ENCODE assay signal across 24 mouse cellular contexts in genomic region chr11:115128483-115128882, GRCm38 (mm10). TPM values are rescaled to one million over a fixed set of nuclear protein-coding genes. Genes with fewer than 3 reads are reported as not detected.
DNase-seq lines count a peak whose midpoint lies in the region; ATAC-seq lines count a peak whose summit lies in the region.
"Had no signal": no experiment of that assay in that cellular context is flagged by ENCODE, and none has a peak within 500 bp of the region (broad histone marks: within the 10 kb centered on the region; RNA-seq: fewer than 3 reads in every experiment).

No protein-coding gene starts in this region.

- no peak overlapping the region for H3K9ac ChIP-seq in hindbrain, embryonic 16.5 days (ENCODE audit: low read depth, low read length)
- no peak overlapping the region for H3K9ac ChIP-seq in hindbrain, embryonic 11.5 days (ENCODE audit: low read depth, low read length)
- H3K9ac ChIP-seq: embryonic facial prominence, embryonic 13.5 days; forebrain, embryonic 13.5 days; forebrain, postnatal 0 days; hindbrain, embryonic 14.5 days had no signal

- H3K27ac ChIP-seq in hindbrain, embryonic 16.5 days (ENCODE audit: low read depth, low read length), result no peak overlapping the region
- H3K27ac ChIP-seq in hindbrain, embryonic 11.5 days (ENCODE audit: low read depth, low read length), result no peak overlapping the region
- H3K27ac ChIP-seq: embryonic facial prominence, embryonic 13.5 days; forebrain, embryonic 13.5 days; heart, embryonic 10.5 days; hindbrain, embryonic 14.5 days had no signal

- no peaks in the 10 kb centered on the region for H3K36me3 ChIP-seq in hindbrain, embryonic 16.5 days (ENCODE audit: control insufficient read depth, insufficient read depth, low read length)
- no peaks in the 10 kb centered on the region for H3K36me3 ChIP-seq in hindbrain, embryonic 11.5 days (ENCODE audit: control insufficient read depth, insufficient read depth, low read length)
- H3K36me3 ChIP-seq: embryonic facial prominence, embryonic 13.5 days; G1E; heart, embryonic 10.5 days had no signal

- DNase-seq in heart, postnatal 4 days, result no peak
- DNase-seq in urinary bladder, postnatal 14 days (ENCODE audit: low spot score), result no peak
- DNase-seq in hindbrain, embryonic 11.5 days (ENCODE audit: low spot score), result no peak
- DNase-seq: adrenal gland, adult 8-10 months; B cell, adult 2 months; cerebellum, adult 11-12 months; cerebellum, adult 9-11 months; cerebellum, postnatal 36 days; forebrain, postnatal 0 days; gastrocnemius, postnatal 25 days; heart, adult 18-20 months; heart, postnatal 10 days; kidney, adult 11 months; kidney, adult 9 months had no signal

- no peaks in the 10 kb centered on the region for H3K4me1 ChIP-seq in hindbrain, embryonic 16.5 days (ENCODE audit: control insufficient read depth, insufficient read depth, low read depth, low read length)
- H3K4me1 ChIP-seq in hindbrain, embryonic 11.5 days (replicated peaks; ENCODE audit: control insufficient read depth, insufficient read depth, low read length), result no peaks in the 10 kb centered on the region
- H3K4me1 ChIP-seq: embryonic facial prominence, embryonic 13.5 days; forebrain, embryonic 13.5 days; heart, embryonic 10.5 days had no signal

- ATAC-seq in CD4-positive, CD25-positive, alpha-beta regulatory T cell, adult 4 months, result peak; percentile 88
- ATAC-seq in activated CD4-positive, CD25-positive, alpha-beta regulatory T cell, adult 4 months, result peak; percentile 63
- peak; percentile 20; the same call in 1 of the 2 replicates for ATAC-seq in megakaryocyte, adult 5-6 weeks (ENCODE audit: poor library complexity, severe bottlenecking)
- ATAC-seq in hindbrain, embryonic 16.5 days, result no peak
- ATAC-seq in hindbrain, embryonic 11.5 days (ENCODE audit: low FRiP score), result no peak
- ATAC-seq: forebrain, embryonic 13.5 days; forebrain, postnatal 0 days had no signal

- H3K27me3 ChIP-seq in hindbrain, embryonic 16.5 days (replicated peaks; ENCODE audit: control insufficient read depth, insufficient read depth, low read length), result no peaks in the 10 kb centered on the region
- H3K27me3 ChIP-seq in hindbrain, embryonic 11.5 days (ENCODE audit: control insufficient read depth, insufficient read depth, low read length), result no peaks in the 10 kb centered on the region
- H3K27me3 ChIP-seq: embryonic facial prominence, embryonic 13.5 days; forebrain, embryonic 13.5 days had no signal

- 83% methylated on average over 4 of the region's 4 CpGs for WGBS in hindbrain, embryonic 16.5 days
- WGBS in hindbrain, embryonic 11.5 days, result 83% methylated on average over 4 of the region's 4 CpGs

- no peaks in the 10 kb centered on the region for H3K9me3 ChIP-seq in hindbrain, embryonic 16.5 days (ENCODE audit: control insufficient read depth, low read length)
- H3K9me3 ChIP-seq in hindbrain, embryonic 11.5 days (ENCODE audit: control insufficient read depth, low read length), result no peaks in the 10 kb centered on the region
- H3K9me3 ChIP-seq: embryonic facial prominence, embryonic 13.5 days; forebrain, embryonic 13.5 days; G1E; heart, embryonic 10.5 days had no signal

- H3K4me2 ChIP-seq in hindbrain, embryonic 16.5 days (ENCODE audit: low read length), result no peak overlapping the region
- no peak overlapping the region for H3K4me2 ChIP-seq in hindbrain, embryonic 11.5 days (replicated peaks; ENCODE audit: low read depth, low read length)
- H3K4me2 ChIP-seq: embryonic facial prominence, embryonic 13.5 days; forebrain, embryonic 13.5 days; hindbrain, embryonic 14.5 days had no signal

- no peak overlapping the region for H3K4me3 ChIP-seq in hindbrain, embryonic 16.5 days (ENCODE audit: low read length)
- H3K4me3 ChIP-seq in hindbrain, embryonic 11.5 days (ENCODE audit: low read depth, low read length), result no peak overlapping the region
- H3K4me3 ChIP-seq: embryonic facial prominence, embryonic 13.5 days; forebrain, embryonic 13.5 days; heart, embryonic 10.5 days had no signal

RNA-seq across cellular contexts. Expression of gene Cd300lf, which starts 5.3 kb away (rescaled TPM):
- polyA plus RNA-seq in CD4-positive, CD25-positive, alpha-beta regulatory T cell, adult 4 months (2017; shearing (Covaris generic)), result 1 to 10 TPM in 1 of 2 experiments, under 1 TPM in 1; 0.51 to 1.0 TPM
- polyA plus RNA-seq in activated CD4-positive, CD25-positive, alpha-beta regulatory T cell, adult 4 months (2017; shearing (Covaris generic)), result 1 to 10 TPM in 1 of 2 experiments, under 1 TPM in 1; 0.37 to 1.5 TPM
- total RNA-seq in megakaryocyte, adult 5-6 weeks (2015), result 22.9 and 25.7 TPM in 2 replicates
- total RNA-seq in megakaryocyte, adult 5-6 weeks (2017), result 28.1 and 46.6 TPM in 2 replicates
- total RNA-seq in heart, postnatal 4 days (2021), result under 1 TPM; 0.31 to 0.52 TPM
- polyA plus RNA-seq in hindbrain, embryonic 16.5 days (2015; fragmentation: Nextera tagmentation; extraction: Ambion mirVana), result 0.29 and 0.32 TPM in 2 replicates
- polyA plus RNA-seq in hindbrain, embryonic 11.5 days (2014; fragmentation: Nextera tagmentation; extraction: Ambion mirVana), result 0.22 TPM in 1 of 2 replicates, not detected in the other
- total RNA-seq: gastrocnemius, adult 18-20 months; gastrocnemius, postnatal 25 days had no signal
- polyA plus RNA-seq: forebrain, embryonic 13.5 days; G1E; hindbrain, embryonic 14.5 days had no signal

RNA-seq across cellular contexts. Expression of gene Slc9a3r1, which starts 34.7 kb away (rescaled TPM):
- 100 to 1,000 TPM; 162 to 222 TPM for polyA plus RNA-seq in CD4-positive, CD25-positive, alpha-beta regulatory T cell, adult 4 months (2017; shearing (Covaris generic))
- 100 to 1,000 TPM; 166 to 228 TPM for polyA plus RNA-seq in activated CD4-positive, CD25-positive, alpha-beta regulatory T cell, adult 4 months (2017; shearing (Covaris generic))
- total RNA-seq in megakaryocyte, adult 5-6 weeks (2015), result 77.6 and 92.0 TPM in 2 replicates
- total RNA-seq in megakaryocyte, adult 5-6 weeks (2017), result 87.5 and 88.7 TPM in 2 replicates
- total RNA-seq in heart, postnatal 4 days (2021), result 10 to 100 TPM; 13.9 to 15.3 TPM
- 81.5 and 93.4 TPM in 2 replicates for polyA plus RNA-seq in hindbrain, embryonic 16.5 days (2015; fragmentation: Nextera tagmentation; extraction: Ambion mirVana)
- polyA plus RNA-seq in hindbrain, embryonic 11.5 days (2014; fragmentation: Nextera tagmentation; extraction: Ambion mirVana), result 29.5 and 33.7 TPM in 2 replicates

RNA-seq across cellular contexts. Expression of gene Rab37, which starts 37.3 kb away (rescaled TPM):
- polyA plus RNA-seq in CD4-positive, CD25-positive, alpha-beta regulatory T cell, adult 4 months (2017; shearing (Covaris generic)), result 100 to 1,000 TPM; 156 to 274 TPM
- polyA plus RNA-seq in activated CD4-positive, CD25-positive, alpha-beta regulatory T cell, adult 4 months (2017; shearing (Covaris generic)), result 100 to 1,000 TPM; 149 to 158 TPM
- total RNA-seq in megakaryocyte, adult 5-6 weeks (2015), result 4.8 and 6.2 TPM in 2 replicates
- total RNA-seq in megakaryocyte, adult 5-6 weeks (2017), result 8.9 and 15.0 TPM in 2 replicates
- total RNA-seq in heart, postnatal 4 days (2021), result 1 to 10 TPM; 1.0 to 1.1 TPM
- polyA plus RNA-seq in hindbrain, embryonic 16.5 days (2015; fragmentation: Nextera tagmentation; extraction: Ambion mirVana), result 0.89 and 1.3 TPM in 2 replicates
- 0.42 and 0.85 TPM in 2 replicates for polyA plus RNA-seq in hindbrain, embryonic 11.5 days (2014; fragmentation: Nextera tagmentation; extraction: Ambion mirVana)

RNA-seq across cellular contexts. Expression of gene Tmem104, which starts 58.8 kb away (rescaled TPM):
- 10 to 100 TPM in 1 of 2 experiments, 1 to 10 TPM in 1; 8.1 to 14.2 TPM for polyA plus RNA-seq in CD4-positive, CD25-positive, alpha-beta regulatory T cell, adult 4 months (2017; shearing (Covaris generic))
- polyA plus RNA-seq in activated CD4-positive, CD25-positive, alpha-beta regulatory T cell, adult 4 months (2017; shearing (Covaris generic)), result 10 to 100 TPM in 1 of 2 experiments, 1 to 10 TPM in 1; 9.3 to 11.9 TPM
- 23.9 and 25.7 TPM in 2 replicates for total RNA-seq in megakaryocyte, adult 5-6 weeks (2015)
- 6.1 and 8.7 TPM in 2 replicates for total RNA-seq in megakaryocyte, adult 5-6 weeks (2017)
- total RNA-seq in heart, postnatal 4 days (2021), result 1 to 10 TPM; 5.2 to 9.3 TPM
- polyA plus RNA-seq in hindbrain, embryonic 16.5 days (2015; fragmentation: Nextera tagmentation; extraction: Ambion mirVana), result 12.3 and 13.1 TPM in 2 replicates
- 7.2 and 7.3 TPM in 2 replicates for polyA plus RNA-seq in hindbrain, embryonic 11.5 days (2014; fragmentation: Nextera tagmentation; extraction: Ambion mirVana)

RNA-seq across cellular contexts. Expression of gene Nat9, which starts 59.2 kb away (rescaled TPM):
- 10 to 100 TPM; 12.1 to 18.1 TPM for polyA plus RNA-seq in CD4-positive, CD25-positive, alpha-beta regulatory T cell, adult 4 months (2017; shearing (Covaris generic))
- polyA plus RNA-seq in activated CD4-positive, CD25-positive, alpha-beta regulatory T cell, adult 4 months (2017; shearing (Covaris generic)), result 10 to 100 TPM; 14.0 to 14.6 TPM
- 16.1 and 17.7 TPM in 2 replicates for total RNA-seq in megakaryocyte, adult 5-6 weeks (2015)
- total RNA-seq in megakaryocyte, adult 5-6 weeks (2017), result 23.9 and 36.1 TPM in 2 replicates
- 10 to 100 TPM; 11.9 to 12.0 TPM for total RNA-seq in heart, postnatal 4 days (2021)
- polyA plus RNA-seq in hindbrain, embryonic 16.5 days (2015; fragmentation: Nextera tagmentation; extraction: Ambion mirVana), result 20.9 and 24.6 TPM in 2 replicates
- polyA plus RNA-seq in hindbrain, embryonic 11.5 days (2014; fragmentation: Nextera tagmentation; extraction: Ambion mirVana), result 19.5 and 20.1 TPM in 2 replicates

Comparison
In these comparisons a context has a peak if more than half of its experiments do, and no peak if none do; other contexts are left out.
1. ATAC-seq: peak in CD4-positive, CD25-positive, alpha-beta regulatory T cell, adult 4 months (single experiment), activated CD4-positive, CD25-positive, alpha-beta regulatory T cell, adult 4 months (single experiment) and megakaryocyte, adult 5-6 weeks (single experiment); none in hindbrain, embryonic 16.5 days (single experiment) and hindbrain, embryonic 11.5 days (single experiment).
2. RNA of gene Rab37, which starts 37.3 kb away (polyA plus RNA-seq): 156 to 274 TPM in CD4-positive, CD25-positive, alpha-beta regulatory T cell, adult 4 months and 149 to 158 TPM in activated CD4-positive, CD25-positive, alpha-beta regulatory T cell, adult 4 months; 0.89 to 1.3 TPM in hindbrain, embryonic 16.5 days and 0.42 to 0.85 TPM in hindbrain, embryonic 11.5 days; every median in the first group is over 10 times any median in the second.